ENCODE assay signal across 22 mouse cellular contexts in the genomic region with DNA sequence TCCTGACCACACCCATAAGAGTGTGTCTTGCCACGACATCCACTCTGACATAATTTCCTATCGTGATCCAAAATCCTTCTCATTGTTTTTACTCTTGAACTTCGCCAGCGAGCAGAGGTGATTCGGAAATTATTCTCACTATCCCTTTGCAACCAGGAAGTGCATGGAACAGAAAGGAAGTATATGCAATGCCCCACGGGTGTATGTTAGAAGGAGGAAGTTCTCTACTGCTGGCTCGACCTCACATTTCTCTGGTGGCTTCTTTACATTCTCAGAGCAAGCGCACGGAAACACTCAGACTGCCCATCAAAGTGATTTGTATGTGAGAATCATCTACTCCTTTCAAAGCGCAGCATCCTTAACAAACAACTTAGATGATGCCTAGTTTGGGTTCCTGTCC. TPM values are rescaled to one million over a fixed set of nuclear protein-coding genes. Genes with fewer than 3 reads are reported as not detected.
"Had no signal": no experiment of that assay in that cellular context is flagged by ENCODE, and none has a peak within 500 bp of the region (broad histone marks: within the 10 kb centered on the region; RNA-seq: fewer than 3 reads in every experiment).

No protein-coding gene starts in this region.

- ATAC-seq: midbrain, embryonic 16.5 days had no signal

- DNase-seq: lung, adult 18-20 months; lung, embryonic 14.5 days; lung, postnatal 10 days; lung, postnatal 4 days; midbrain, embryonic 14.5 days; retina, postnatal 1 day; right cerebral cortex, adult 18-20 months; right cerebral cortex, postnatal 25 days; right cerebral cortex, postnatal 4 days; spleen, adult 18-20 months; thymus, adult 18-20 months; thymus, postnatal 14 days; thymus, postnatal 36 days had no signal

RNA-seq across cellular contexts. Expression of a gene that starts 3.6 kb away (rescaled TPM):
- total RNA-seq: megakaryocyte-erythroid progenitor cell, adult 5-6 weeks had no signal
- polyA plus RNA-seq: myocyte; small intestine, adult 2 months; thymus, postnatal 0 days had no signal

RNA-seq across cellular contexts. Expression of a gene that starts 27.9 kb away (rescaled TPM):
- total RNA-seq: megakaryocyte-erythroid progenitor cell, adult 5-6 weeks had no signal
- polyA plus RNA-seq: midbrain, embryonic 10.5 days; midbrain, embryonic 12.5 days; midbrain, embryonic 14.5 days; midbrain, embryonic 16.5 days; neural tube, embryonic 13.5 days; neural tube, embryonic 15.5 days had no signal
